Mouse (Mus musculus): ENCODE data around the gene Tmem53. TPM values are rescaled to one million over a fixed set of nuclear protein-coding genes. Genes with fewer than 3 reads are reported as not detected.
A peak's percentile ranks its signal among the peaks of the same experiment; 100 is the strongest.

Gene Tmem53
- not detected in 2 replicates for polyA plus RNA-seq (2012; ENCODE audit: insufficient read depth, insufficient read length, low replicate concordance, missing spikeins)

DNA sequence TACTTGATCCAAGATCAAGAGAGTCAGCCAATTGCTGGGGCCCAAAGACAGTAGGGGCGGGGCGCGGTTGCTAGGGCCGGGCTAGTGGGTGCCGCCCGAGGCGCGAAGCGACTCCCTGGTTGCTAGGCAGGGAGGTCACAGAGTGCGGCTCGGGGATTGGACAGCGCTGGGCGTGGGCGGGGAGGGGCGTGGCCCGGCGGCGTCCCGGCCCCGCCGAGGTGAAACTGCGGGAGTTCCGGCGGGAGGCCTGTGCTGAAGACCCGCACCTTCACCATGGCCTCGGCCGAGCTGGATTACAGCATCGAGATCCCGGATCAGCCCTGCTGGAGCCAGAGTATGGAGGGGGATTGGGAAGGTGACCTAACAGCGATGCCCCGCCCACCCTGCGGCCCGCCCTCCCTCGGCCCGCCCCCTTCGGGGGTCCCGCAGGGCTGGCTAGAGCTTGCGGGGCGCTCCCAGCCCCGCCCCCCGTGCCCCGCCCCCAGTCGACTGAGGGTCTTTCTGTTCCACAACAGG, at the start of gene Tmem53, which contains the start of gene Armh1:
Gene Tmem53 (plus strand): TSS at position 151 of the 516 bp plus-strand sequence.
Gene Armh1 (minus strand): TSS at position 325 of the 516 bp plus-strand sequence.
- Histone ChIP-seq H3K4me3 (ENCODE audit: insufficient read depth, low read depth, low read length) (peak within 1 kb of the TSS; percentile 70), H3K4me1 (ENCODE audit: control insufficient read depth, insufficient read depth, low read length) (peaks cover 9% of the 10 kb centered on the region), H3K27ac (ENCODE audit: insufficient read depth, low read depth, low read length) (no peak within 1 kb of the TSS)
- TF ChIP-seq POLR2A (IDR thresholded peaks at IDR 0.05; ENCODE audit: insufficient read depth, low read depth, low read length) (no peak), CTCF (IDR thresholded peaks at IDR 0.05; ENCODE audit: insufficient read depth, low read depth, low read length) (no peak)
- under 1% methylated on average over 40 of the region's 43 CpGs for WGBS

DNA sequence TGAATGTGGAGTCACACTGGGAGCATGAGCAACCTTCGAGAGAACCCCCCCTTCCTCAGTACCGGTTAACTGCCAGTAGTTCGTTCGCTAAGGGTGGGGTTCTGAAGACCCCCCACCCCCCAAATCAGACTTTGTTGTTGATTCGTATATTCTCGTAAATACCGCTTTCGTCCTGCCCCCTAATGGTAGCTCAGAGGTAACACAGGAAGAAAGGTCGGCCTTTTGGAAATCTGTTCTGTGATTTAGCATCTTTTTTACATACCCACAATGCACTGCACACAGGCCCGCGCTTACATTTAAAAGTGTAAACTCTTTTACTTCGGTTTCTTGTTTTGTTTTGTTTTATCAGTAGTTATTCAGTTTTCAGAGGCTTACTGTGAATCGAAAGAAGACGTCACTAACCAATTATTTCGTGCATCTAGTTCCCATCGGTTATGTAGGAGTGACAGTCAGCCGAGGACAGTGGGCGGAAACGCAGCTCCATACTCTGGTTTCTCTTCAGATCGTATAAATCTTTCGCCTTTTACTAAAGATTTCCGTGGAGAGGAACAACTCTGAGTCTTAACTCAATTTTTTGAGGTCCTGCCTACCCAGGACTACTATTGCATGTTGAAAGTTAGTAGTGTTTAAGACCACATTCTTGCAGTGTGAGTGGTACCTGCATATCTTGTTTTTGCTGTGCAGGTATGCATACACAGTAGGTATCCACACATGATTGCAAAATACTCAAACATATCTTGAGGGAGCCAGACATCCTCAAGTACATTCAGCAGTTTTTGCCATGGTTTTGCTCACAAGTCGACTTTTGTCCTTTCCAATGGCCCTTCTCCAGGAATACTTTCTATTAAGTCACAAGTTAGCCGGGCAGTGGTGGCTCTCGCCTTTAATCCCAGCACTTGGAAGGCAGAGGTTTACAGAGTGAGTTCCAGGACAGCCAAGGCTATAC, 49.4 kb upstream of the Tmem53 start:
- WGBS, result 1% methylated on average over 25 of the region's 25 CpGs
- Histone ChIP-seq H3K4me3 (ENCODE audit: insufficient read depth, low read depth, low read length) (peak overlapping the region; percentile 33), H3K27ac (ENCODE audit: insufficient read depth, low read depth, low read length) (no peak overlapping the region), H3K4me1 (ENCODE audit: control insufficient read depth, insufficient read depth, low read length) (no peaks in the 10 kb centered on the region)
- TF ChIP-seq CTCF (IDR thresholded peaks at IDR 0.05; ENCODE audit: insufficient read depth, low read depth, low read length) (peak; percentile 52; the same call in 1 of the 2 replicates), POLR2A (IDR thresholded peaks at IDR 0.05; ENCODE audit: insufficient read depth, low read depth, low read length) (no peak)

DNA sequence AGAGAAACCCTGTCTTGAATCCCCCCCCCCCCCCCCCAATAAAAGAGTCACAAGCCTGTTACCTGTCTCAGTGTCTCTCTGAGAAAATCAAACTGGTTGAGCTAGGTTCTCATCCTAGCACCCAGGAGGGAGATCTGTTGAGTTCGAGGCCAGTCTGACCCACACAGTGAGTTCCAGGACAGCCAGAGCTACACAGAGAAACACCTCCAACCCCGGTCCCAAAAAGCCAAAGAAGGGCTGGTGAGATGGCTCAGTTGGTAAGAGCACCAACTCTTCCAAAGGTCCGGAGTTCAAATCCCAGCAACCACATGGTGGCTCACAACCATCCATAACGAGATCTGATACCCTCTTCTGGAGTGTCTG, 48.8 kb upstream of the Tmem53 start:
- no peak overlapping the region for H3K27ac ChIP-seq (ENCODE audit: insufficient read depth, low read depth, low read length)
- TF ChIP-seq CTCF (IDR thresholded peaks at IDR 0.05; ENCODE audit: insufficient read depth, low read depth, low read length) (no peak), POLR2A (IDR thresholded peaks at IDR 0.05; ENCODE audit: insufficient read depth, low read depth, low read length) (no peak)
- no peak overlapping the region for H3K4me3 ChIP-seq (ENCODE audit: insufficient read depth, low read depth, low read length)
- 59% methylated on average over 4 of the region's 4 CpGs for WGBS
- no peaks in the 10 kb centered on the region for H3K4me1 ChIP-seq (ENCODE audit: control insufficient read depth, insufficient read depth, low read length)

DNA sequence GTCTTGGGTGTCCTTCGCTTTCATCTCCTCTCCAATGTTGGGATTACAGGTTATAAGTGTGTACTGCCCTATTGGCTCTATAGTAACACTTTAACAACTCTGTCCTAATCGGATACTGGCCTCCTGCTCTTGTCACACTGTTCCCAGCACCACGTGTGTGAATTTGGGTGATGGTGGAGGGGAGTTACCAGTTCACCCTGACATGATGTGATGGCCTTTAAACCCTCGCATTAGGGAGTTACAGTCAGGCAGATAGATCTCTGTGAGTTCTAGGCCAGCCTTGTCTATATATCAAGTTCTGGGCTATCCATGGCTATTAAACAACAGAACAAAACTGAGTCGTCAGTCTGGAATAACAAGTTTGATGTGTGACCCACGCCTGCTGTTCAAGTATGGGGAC, 42.2 kb upstream of the Tmem53 start:
- no peak for TF ChIP-seq CTCF (IDR thresholded peaks at IDR 0.05; ENCODE audit: insufficient read depth, low read depth, low read length)
- TF ChIP-seq POLR2A (IDR thresholded peaks at IDR 0.05; ENCODE audit: insufficient read depth, low read depth, low read length), result no peak
- Histone ChIP-seq H3K4me1 (ENCODE audit: control insufficient read depth, insufficient read depth, low read length) (no peaks in the 10 kb centered on the region), H3K4me3 (ENCODE audit: insufficient read depth, low read depth, low read length) (no peak overlapping the region), H3K27ac (ENCODE audit: insufficient read depth, low read depth, low read length) (no peak overlapping the region)
- WGBS, result 83% methylated on average over 6 of the region's 6 CpGs

DNA sequence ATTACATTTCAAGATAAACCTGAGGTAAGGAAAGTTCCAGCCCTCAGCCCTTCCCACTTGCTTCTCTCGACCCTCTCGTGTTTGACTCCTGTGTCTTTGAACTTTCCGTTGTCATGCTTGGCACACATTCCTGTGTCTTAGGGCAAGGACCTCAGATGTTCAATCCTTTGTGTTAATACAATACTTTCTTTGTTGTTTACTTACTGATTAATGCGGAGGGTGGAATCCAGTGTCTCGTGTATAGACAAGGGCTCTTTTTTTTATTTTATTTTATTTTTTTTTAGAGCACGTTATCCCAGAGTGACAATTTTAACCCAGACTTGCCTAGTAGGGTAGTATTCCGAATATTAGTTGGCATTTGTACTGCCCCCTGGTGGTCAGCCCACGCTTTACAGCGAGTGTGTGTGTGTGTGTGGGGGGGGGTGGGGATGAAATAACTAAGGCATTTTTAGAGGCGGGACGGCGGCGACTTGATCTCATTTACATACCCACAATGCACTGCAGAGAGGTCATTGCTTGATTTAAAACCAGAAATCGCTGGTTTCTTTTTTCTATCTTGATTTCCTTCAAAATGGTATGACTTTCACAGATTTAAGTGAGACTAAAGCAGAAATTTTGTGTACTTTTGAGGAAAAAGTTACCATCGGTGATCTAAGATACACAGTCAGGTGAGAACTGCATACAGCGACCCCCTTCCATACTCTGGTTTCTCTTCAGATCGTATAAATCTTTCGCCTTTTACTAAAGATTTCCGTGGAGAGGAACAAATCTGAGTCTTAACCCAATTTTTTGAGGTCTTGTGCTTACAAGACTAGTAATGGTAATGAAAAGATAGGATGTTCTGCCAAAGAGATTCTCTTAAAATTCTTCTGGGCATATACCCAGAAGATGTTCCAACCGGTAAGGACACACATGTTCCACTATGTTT, 41.3 kb upstream of the Tmem53 start:
- no peak for TF ChIP-seq CTCF (IDR thresholded peaks at IDR 0.05; ENCODE audit: insufficient read depth, low read depth, low read length)
- no peak for TF ChIP-seq POLR2A (IDR thresholded peaks at IDR 0.05; ENCODE audit: insufficient read depth, low read depth, low read length)
- 5% methylated on average over 20 of the region's 20 CpGs for WGBS
- no peak overlapping the region for H3K27ac ChIP-seq (ENCODE audit: insufficient read depth, low read depth, low read length)

DNA sequence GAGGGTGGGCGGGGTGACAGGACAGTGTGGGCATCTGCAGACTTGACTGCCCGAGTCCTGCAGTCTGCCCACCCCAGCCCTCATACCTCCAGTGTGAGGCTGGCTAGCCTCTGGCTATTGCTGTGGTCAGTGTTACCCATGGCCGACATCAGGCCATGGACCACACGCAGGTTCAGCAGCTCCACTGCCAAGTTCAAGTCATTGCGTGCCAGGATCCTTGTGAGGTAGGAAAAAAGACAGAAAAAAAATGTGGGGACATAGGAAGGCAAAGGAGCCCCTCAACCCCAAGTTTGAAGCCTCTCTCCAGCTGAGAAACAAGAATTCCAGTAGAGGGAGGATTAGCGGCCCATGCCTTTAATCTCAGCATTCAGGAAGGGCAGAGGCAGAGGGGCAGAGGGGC, 37.5 kb upstream of the Tmem53 start:
- no peak for TF ChIP-seq POLR2A (IDR thresholded peaks at IDR 0.05; ENCODE audit: insufficient read depth, low read depth, low read length)
- 85% methylated on average over 6 of the region's 6 CpGs for WGBS
- H3K4me1 ChIP-seq (ENCODE audit: control insufficient read depth, insufficient read depth, low read length), result peaks cover 7% of the 10 kb centered on the region; the same call in 1 of the 2 replicates
- no peak overlapping the region for H3K4me3 ChIP-seq (ENCODE audit: insufficient read depth, low read depth, low read length)
- no peak overlapping the region for H3K27ac ChIP-seq (ENCODE audit: insufficient read depth, low read depth, low read length)

More for the DNA sequence above, 41.3 kb upstream of the Tmem53 start:
- Histone ChIP-seq H3K4me1 (ENCODE audit: control insufficient read depth, insufficient read depth, low read length) (no peaks in the 10 kb centered on the region), H3K4me3 (ENCODE audit: insufficient read depth, low read depth, low read length) (no peak overlapping the region)

DNA sequence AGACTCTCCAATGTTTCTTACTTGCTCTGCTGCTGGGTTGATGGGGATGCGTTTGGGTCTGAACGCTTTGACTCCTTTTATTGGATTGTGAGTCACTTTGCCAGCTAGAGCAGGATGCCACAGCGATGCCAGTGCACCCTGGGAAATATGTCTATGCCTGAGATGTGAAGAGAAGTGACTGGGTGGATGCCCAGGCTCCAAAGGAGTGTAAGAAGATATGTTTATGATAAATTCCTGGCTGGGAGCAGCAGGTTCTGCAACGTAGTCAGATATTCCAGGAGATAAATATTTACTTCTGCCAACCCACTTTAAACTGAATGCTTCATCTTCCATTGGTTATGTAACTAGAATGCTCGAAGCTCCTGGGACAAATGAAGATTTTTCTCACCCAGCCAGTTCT, 34.7 kb upstream of the Tmem53 start:
- no peak overlapping the region for H3K27ac ChIP-seq (ENCODE audit: insufficient read depth, low read depth, low read length)
- WGBS, result 46% methylated on average over 5 of the region's 5 CpGs
- H3K4me1 ChIP-seq (ENCODE audit: control insufficient read depth, insufficient read depth, low read length), result peaks cover 7% of the 10 kb centered on the region; the same call in 1 of the 2 replicates
- TF ChIP-seq CTCF (IDR thresholded peaks at IDR 0.05; ENCODE audit: insufficient read depth, low read depth, low read length) (no peak), POLR2A (IDR thresholded peaks at IDR 0.05; ENCODE audit: insufficient read depth, low read depth, low read length) (no peak)
- H3K4me3 ChIP-seq (ENCODE audit: insufficient read depth, low read depth, low read length), result no peak overlapping the region

DNA sequence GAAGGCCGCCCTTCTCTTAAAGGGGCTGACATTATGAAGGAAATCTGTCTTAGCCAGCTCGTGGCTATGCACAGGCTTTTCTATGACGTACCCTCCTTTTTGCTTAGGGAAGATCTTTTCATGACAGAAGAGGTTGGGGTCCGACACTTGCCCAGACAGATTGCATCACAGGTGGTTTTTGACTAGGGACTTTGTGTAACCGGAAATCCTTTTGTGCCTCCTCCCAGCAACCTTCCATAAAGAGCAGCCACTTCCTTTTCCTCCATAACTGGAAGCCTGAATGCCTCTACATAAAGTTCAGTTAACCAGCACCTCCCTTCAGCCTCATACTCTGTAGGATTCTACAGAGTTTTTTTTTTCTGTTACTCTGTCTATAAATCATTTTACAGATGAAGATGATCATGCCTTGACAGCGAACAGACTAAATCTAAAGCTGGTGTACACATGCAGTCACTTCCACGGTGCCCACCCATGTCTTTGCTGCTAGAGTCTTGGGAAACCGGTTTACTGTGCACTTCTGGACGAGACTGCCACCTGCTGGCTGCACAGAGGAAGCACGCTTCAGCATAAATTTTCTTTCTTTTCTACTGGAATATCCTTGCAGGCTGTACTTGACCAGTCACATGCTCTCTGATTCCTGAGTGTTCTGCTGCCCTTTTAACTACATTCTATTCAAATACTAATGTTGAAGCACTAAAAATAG, 33.1 kb upstream of the Tmem53 start:
- Histone ChIP-seq H3K4me1 (ENCODE audit: control insufficient read depth, insufficient read depth, low read length) (peaks cover 7% of the 10 kb centered on the region; the same call in 1 of the 2 replicates), H3K27ac (ENCODE audit: insufficient read depth, low read depth, low read length) (no peak overlapping the region), H3K4me3 (ENCODE audit: insufficient read depth, low read depth, low read length) (no peak overlapping the region)
- TF ChIP-seq CTCF (IDR thresholded peaks at IDR 0.05; ENCODE audit: insufficient read depth, low read depth, low read length) (peak; percentile 31; the same call in 1 of the 2 replicates), POLR2A (IDR thresholded peaks at IDR 0.05; ENCODE audit: insufficient read depth, low read depth, low read length) (no peak)
- 35% methylated on average over 10 of the region's 10 CpGs for WGBS

Measured in olfactory bulb, adult 2 months (tissue).